8 mouse cellular contexts compared by ENCODE assay signal in genomic region chr12:71863846-71864543, GRCm38 (mm10). TPM values are rescaled to one million over a fixed set of nuclear protein-coding genes. Genes with fewer than 3 reads are reported as not detected.
DNase-seq lines count a peak whose midpoint lies in the region; ATAC-seq lines count a peak whose summit lies in the region.

No protein-coding gene starts in this region.

- 0 out of 2 replicates have a peak overlapping the region, but pooled peaks have one; percentile 12 for H3K4me3 ChIP-seq in brown adipose tissue, adult 24 weeks (ENCODE audit: insufficient read depth, low read depth, low read length)
- no peak overlapping the region for H3K4me3 ChIP-seq in heart, embryonic 10.5 days
- H3K4me3 ChIP-seq in midbrain, embryonic 10.5 days = no peak overlapping the region
- H3K4me3 ChIP-seq in hindbrain, embryonic 12.5 days = no peak overlapping the region

- peak; percentile 76 for ATAC-seq in CD4-positive, CD25-positive, alpha-beta regulatory T cell, adult 4 months
- ATAC-seq in monocyte, adult 5-6 weeks (replicated peaks; ENCODE audit: insufficient number of reproducible peaks, low FRiP score, low TSS enrichment, poor library complexity, severe bottlenecking) = no peak
- no peak for ATAC-seq in hindbrain, embryonic 12.5 days (ENCODE audit: low FRiP score)

- no peak overlapping the region for H3K9ac ChIP-seq in hindbrain, embryonic 12.5 days

- no peak overlapping the region for H3K4me2 ChIP-seq in hindbrain, embryonic 12.5 days (replicated peaks)

- peaks cover 19% of the 10 kb centered on the region for H3K4me1 ChIP-seq in brown adipose tissue, adult 24 weeks (ENCODE audit: control insufficient read depth, insufficient read depth, insufficient read length, low read length)
- peaks cover 88% of the 10 kb centered on the region for H3K4me1 ChIP-seq in heart, embryonic 10.5 days
- peaks cover 7% of the 10 kb centered on the region; the same call in 1 of the 2 replicates for H3K4me1 ChIP-seq in midbrain, embryonic 10.5 days
- H3K4me1 ChIP-seq in hindbrain, embryonic 12.5 days = peaks cover 16% of the 10 kb centered on the region

- H3K36me3 ChIP-seq in heart, embryonic 10.5 days = peaks cover 6% of the 10 kb centered on the region
- peaks cover 9% of the 10 kb centered on the region for H3K36me3 ChIP-seq in midbrain, embryonic 10.5 days
- no peaks in the 10 kb centered on the region for H3K36me3 ChIP-seq in hindbrain, embryonic 12.5 days

- DNase-seq in heart, embryonic 10.5 days (ENCODE audit: low spot score) = peak; percentile 87
- DNase-seq in kidney, postnatal 4 days = peak; percentile 21 to 45
- DNase-seq in midbrain, embryonic 10.5 days (ENCODE audit: low spot score) = no peak
- DNase-seq in frontal cortex, postnatal 36 days (ENCODE audit: low spot score in 2 of 2) = no peak

- WGBS in heart, embryonic 10.5 days = 28% methylated on average over 10 of the region's 10 CpGs
- 75% methylated on average over 10 of the region's 10 CpGs for WGBS in midbrain, embryonic 10.5 days
- 64% methylated on average over 10 of the region's 10 CpGs for WGBS in hindbrain, embryonic 12.5 days

- H3K27ac ChIP-seq in brown adipose tissue, adult 24 weeks (replicated peaks; ENCODE audit: low read depth, low read length) = peak overlapping the region; percentile 73
- peak overlapping the region; percentile 60 for H3K27ac ChIP-seq in heart, embryonic 10.5 days
- no peak overlapping the region for H3K27ac ChIP-seq in midbrain, embryonic 10.5 days (replicated peaks)
- no peak overlapping the region for H3K27ac ChIP-seq in hindbrain, embryonic 12.5 days

- H3K9me3 ChIP-seq in heart, embryonic 10.5 days = no peaks in the 10 kb centered on the region
- no peaks in the 10 kb centered on the region for H3K9me3 ChIP-seq in midbrain, embryonic 10.5 days (replicated peaks)
- H3K9me3 ChIP-seq in hindbrain, embryonic 12.5 days (replicated peaks) = no peaks in the 10 kb centered on the region

- H3K27me3 ChIP-seq in heart, embryonic 10.5 days (ENCODE audit: insufficient read depth, poor library complexity, severe bottlenecking) = no peaks in the 10 kb centered on the region
- no peaks in the 10 kb centered on the region for H3K27me3 ChIP-seq in midbrain, embryonic 10.5 days (ENCODE audit: low read depth, poor library complexity, severe bottlenecking)
- no peaks in the 10 kb centered on the region for H3K27me3 ChIP-seq in hindbrain, embryonic 12.5 days

RNA-seq across cellular contexts. Expression of gene Daam1, which starts 33.1 kb away (rescaled TPM):
- 1 to 10 TPM; 1.8 to 3.0 TPM for polyA plus RNA-seq in CD4-positive, CD25-positive, alpha-beta regulatory T cell, adult 4 months (2017; shearing (Covaris generic))
- polyA plus RNA-seq in brown adipose tissue, adult 24 weeks (2012; ENCODE audit: insufficient read depth, insufficient read length, missing spikeins) = 8.3 and 11.1 TPM in 2 replicates
- polyA plus RNA-seq in heart, embryonic 10.5 days (2016; fragmentation: Nextera tagmentation; extraction: Ambion mirVana) = 11.5 and 20.1 TPM in 2 replicates
- 8.3 to 15.2 TPM (median 13.8 TPM) in 3 replicates for total RNA-seq in monocyte, adult 5-6 weeks (2017)
- polyA plus RNA-seq in midbrain, embryonic 10.5 days (2016; fragmentation: Nextera tagmentation; extraction: Ambion mirVana) = 9.3 and 10.1 TPM in 2 replicates
- polyA plus RNA-seq in hindbrain, embryonic 12.5 days (2016; fragmentation: Nextera tagmentation; extraction: Ambion mirVana) = 17.4 and 19.3 TPM in 2 replicates

Comparison
In these comparisons a context has a peak if more than half of its experiments do, and no peak if none do; other contexts are left out.
1. H3K27ac ChIP-seq: peak in brown adipose tissue, adult 24 weeks (single experiment) and heart, embryonic 10.5 days (single experiment); none in midbrain, embryonic 10.5 days (single experiment) and hindbrain, embryonic 12.5 days (single experiment).
2. DNase-seq: peak in heart, embryonic 10.5 days (single experiment) and kidney, postnatal 4 days (2 of 2); none in midbrain, embryonic 10.5 days (single experiment) and frontal cortex, postnatal 36 days (0 of 2).